Mouse (Mus musculus) A20 (cell line): ENCODE data around the gene Gm14443.
"Not testable (repeated sequence)": the region's sequence is repeated elsewhere in the genome, so short reads cannot be mapped to it uniquely, and the experiment has no call there.

ENCODE experiments used
- DNase-seq: peaks from one replicate; pipeline ENCODE4 v3.0.0-alpha.2; 2011; ENCODE audit warnings: low read depth, low spot score

Gm14443 gene

DNA sequence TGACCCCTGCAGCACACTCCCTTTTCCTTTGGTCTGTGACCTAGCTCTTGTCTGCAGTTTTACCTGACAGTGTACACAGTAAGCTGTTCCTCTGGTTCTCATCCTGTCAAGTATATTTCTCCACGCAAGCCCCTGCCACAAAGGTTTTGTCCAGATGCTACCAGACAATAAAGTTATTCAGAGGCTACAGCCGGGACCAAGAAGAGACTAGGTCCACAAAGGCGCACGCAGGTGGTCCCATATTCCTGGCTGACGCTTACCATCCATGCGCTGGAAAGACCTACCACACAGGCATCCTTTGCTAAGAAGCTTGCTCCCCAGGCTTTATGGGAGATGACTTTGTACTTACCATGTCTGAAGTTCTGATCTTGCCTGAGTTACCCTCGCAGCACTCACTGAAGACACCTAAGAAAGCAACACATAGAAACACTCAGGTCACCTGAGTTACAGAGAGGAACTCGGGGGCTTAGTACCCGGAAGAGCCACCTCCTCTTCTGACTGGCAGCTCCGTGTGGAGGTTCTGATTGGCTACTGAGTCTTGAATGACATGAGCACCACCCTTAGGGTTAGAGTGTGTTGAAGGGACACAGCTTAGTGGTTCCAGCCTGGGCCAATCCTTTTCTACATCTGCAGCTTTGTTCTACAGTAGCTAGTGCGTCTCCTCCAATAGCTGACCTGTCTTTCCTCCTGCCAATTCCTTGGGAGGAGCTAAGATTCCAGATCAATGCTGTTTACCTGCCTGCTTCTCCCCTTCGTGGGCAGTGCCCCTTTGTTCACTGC lies at the start of gene Gm14443:
TSS of gene Gm14443 (minus strand) at position 471 of the 780 bp plus-strand sequence.
- DNase-seq: peak; percentile 21

DNA sequence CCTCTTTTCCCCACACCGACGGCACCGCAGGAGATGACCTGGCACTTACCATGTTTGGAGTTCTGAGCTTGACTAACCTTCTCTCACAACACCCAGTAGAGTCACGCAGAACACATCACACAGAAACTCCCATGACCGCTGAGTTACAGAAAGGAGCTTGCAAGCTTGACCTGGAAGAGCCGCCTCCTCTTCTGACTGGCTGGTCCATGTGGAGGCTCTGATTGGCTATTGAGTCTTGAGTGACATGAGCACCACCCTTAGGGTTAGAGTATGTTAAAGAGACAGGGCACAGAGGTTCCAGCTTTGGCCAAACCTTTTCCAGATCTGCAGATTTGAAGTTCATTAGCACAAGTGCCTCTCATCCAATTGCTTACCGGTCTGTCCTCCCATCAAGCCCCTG lies 31.1 kb upstream of the Gm14443 start, which contains the start of gene Gm14391:
TSS of gene Gm14391 (minus strand) at position 186 of the 400 bp plus-strand sequence.
- DNase-seq: not testable (repeated sequence)

DNA sequence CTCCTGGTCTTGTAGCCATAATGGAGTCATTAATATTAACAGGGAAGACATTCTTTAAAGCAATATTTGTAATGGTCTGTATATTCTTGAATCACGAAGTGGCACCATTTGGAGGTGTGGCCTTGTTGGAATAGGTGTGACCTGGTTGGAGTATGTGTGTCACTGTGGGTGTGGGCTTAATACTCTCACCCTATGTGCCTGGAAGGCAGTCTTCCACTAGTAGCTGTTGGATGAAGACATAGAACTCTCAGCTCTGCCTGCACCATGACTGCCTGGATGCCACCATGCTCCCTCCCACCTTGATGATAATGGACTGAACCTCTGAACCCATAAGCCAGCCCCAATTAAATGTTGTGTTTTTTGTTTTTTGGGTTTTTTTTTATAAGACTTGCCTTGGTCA lies 3.3 kb upstream of the Gm14443 start:
- not testable (repeated sequence) for DNase-seq

DNA sequence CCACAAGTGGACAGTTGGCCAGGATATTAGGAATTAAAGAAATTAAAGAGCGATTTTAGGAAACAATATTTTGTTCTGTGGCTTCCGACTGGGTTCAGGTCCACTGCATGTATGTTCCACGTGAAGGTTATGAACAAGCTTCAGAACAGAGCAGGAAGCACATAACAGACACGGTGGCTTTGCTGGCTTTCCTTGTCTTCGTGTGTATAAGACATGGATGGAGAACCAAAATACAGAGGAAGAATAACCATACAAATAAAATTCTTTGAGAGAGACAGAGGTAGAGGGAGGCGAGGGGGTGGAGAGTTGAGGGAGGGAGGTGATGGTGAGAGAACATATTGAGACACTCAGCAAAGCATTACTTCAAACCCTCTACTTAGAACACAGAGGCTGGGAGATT lies 641 bp upstream of the Gm14443 start:
- DNase-seq: no peak

DNA sequence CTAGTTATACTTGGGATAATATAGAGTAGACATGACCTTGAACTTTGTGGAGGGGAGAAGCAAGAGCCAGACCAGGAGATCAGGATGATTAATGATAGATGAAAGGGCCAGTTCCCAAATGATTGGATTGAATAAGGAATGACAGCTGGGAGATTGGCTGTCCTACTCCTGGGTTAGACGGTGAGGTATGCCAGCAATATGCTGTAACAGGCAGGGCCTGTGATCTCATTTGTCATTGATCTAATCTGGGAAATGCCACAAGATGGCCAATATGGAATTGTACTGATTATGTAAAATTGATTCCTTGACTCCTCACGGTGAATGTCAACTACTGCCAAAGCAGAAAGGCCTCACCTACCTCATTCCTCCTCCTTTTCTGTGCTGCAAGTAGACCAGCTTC lies 1.6 kb downstream of the Gm14443 start:
- not testable (repeated sequence) for DNase-seq

DNA sequence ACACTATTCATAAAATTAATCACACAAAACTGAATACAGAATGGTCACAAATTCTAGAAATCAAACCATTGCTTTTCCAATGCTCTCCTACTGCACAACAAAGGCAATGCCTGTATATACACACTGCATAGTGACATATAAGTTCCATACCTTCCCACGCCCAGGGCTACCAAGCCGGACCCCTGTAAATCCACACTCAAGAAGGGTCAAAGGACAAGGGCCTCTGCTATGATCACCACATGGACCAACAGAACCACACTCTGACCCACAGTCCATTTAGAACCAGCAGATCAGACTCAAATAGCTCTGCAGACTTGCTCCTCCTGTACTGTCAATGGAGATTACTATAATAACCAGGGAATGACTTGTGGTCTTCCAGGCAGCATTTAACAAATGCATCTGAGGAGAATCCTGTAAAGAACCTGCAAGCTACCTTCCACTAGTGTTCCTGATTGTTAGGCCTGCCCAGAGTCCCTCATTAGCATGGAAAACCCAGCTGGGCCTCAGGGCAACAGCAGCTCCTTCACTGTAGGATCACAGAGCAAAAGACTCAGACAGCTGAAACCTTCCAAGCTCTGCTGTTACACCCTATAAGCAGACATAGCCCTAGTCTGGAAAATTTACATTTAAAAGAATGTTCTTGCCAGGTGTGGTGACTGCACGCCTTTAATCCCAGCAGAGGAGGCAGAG lies 2.6 kb downstream of the Gm14443 start:
- not testable (repeated sequence) for DNase-seq

DNA sequence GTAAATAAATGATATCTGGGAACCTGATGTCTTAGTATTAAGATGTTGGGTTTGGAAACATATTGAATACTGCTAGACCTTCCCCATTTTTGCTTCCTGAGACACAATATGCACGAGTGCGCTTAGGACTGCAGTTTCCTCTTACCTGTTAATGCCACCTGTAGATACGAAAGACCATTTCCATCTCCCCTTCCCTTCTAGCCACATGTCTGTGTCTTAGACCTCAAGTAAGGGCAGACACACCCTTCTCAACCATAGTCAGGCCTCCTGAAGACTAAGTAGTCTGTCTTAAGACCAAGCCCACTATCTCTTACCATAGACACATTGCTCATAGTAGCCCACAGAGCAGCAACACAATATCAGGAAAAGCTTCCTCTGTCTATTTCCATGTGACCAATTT lies 3.5 kb downstream of the Gm14443 start:
- no peak for DNase-seq

DNA sequence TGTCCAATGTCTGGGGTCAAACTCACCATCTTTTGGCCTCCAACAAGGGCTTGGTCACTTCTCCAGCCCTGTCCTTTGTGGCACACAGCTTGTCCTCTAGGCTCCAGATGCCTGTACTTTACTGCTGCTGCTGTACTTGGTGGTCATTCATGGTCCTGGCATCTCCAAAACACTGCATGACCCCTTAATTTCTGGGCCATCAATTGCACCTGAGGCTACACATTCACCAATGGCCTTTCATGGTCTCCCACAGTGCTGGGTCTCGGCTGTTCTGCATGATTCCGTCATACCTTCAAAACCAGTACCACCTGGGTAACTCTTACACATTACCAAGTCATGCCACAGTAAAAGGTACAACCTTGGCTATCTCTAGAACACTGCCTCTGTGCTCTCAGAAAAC lies 8.8 kb downstream of the Gm14443 start:
- DNase-seq: not testable (repeated sequence)

DNA sequence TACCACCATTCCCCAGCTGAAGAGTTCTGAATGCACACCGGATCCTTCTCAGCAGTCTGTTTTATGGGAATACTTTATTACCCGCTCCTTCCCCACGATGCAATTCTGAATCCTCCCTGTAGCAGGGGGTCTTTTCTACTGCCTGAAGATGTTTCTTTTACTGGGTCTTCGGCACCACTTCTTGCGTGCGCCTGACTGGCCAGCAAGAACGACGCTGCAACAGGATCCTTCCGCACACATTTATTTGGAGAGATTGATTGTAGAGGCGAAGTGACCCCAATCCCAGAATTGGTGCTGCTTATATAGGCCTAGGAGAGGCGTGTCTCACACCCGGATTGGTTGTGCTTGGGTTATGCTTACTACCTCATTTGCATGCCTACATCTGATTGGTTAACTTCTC lies 10.6 kb downstream of the Gm14443 start:
- DNase-seq: not testable (repeated sequence)

DNA sequence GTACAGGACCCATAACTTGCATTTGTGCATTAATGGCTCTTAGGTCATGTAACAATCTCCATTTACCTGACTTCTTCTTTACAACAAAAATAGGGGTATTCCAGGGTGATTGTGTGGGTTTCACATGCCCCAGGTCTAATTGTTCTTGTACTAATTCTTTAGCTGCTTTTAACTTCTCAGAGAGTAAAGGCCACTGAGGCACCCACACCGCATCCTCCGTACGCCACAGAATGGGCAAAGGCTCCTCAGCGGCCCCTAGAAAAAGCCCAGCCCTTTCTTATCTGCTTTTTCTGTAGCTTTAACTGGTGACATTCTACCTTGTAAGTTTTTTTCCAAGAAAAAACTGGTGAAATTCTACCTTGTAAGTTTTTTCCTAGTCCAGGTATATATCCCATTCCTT lies 14.2 kb downstream of the Gm14443 start:
- DNase-seq: not testable (repeated sequence)

DNA sequence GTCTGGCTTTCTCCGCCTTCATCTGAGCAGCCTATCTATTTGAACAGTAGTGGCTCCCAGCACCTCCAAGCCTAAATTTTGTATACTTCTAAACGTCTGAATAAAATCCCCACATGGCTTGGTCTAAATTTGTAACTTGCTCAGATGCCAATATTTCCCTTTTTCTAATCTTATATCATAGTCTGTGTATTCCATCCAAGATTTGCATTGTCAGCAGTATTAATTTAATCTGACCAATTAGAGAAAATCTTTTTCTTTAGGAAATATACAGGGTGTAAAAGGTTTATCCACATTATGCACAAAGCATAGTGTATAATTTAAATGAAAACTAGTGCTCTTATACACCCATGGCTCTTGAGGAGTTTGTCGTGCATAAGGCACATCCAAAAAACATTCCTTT lies 17.0 kb downstream of the Gm14443 start:
- no peak for DNase-seq

DNA sequence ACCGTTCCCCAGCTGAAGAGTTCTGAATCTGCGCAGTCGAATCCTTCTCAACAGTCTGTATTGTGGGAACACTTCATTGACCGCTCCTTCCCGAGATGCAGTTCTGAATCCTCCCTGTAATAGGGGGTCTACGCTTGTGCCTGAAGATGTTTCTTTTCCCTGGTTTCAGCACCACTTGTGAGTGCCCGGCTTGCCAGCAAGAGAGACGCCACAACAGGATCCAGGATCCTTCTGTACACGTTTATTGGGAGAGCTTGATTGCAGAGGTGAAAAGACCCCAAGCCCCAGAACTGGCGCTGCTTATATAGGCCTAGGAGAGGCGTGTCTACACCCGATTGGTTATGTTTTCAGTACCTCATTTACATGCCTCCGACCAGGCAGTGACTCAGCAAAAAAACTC lies 19.0 kb downstream of the Gm14443 start:
- DNase-seq: no peak

DNA sequence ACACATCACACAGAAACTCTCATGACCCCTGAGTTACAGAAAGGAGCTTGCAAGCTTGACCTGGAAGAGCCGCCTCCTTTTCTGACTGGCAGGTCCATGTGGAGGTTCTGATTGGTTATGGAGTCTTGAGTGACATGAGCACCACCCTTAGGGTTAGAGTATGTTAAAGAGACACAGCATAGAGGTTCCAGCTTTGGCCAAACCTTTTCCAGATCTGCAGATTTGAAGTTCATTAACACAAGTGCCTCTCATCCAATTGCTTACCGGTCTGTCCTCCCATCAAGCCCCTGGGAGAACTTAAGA lies 33.7 kb downstream of the Gm14443 start, which contains the start of gene Gm14399:
TSS of gene Gm14399 (minus strand) at position 20 of the 303 bp plus-strand sequence.
- not testable (repeated sequence) for DNase-seq

DNA sequence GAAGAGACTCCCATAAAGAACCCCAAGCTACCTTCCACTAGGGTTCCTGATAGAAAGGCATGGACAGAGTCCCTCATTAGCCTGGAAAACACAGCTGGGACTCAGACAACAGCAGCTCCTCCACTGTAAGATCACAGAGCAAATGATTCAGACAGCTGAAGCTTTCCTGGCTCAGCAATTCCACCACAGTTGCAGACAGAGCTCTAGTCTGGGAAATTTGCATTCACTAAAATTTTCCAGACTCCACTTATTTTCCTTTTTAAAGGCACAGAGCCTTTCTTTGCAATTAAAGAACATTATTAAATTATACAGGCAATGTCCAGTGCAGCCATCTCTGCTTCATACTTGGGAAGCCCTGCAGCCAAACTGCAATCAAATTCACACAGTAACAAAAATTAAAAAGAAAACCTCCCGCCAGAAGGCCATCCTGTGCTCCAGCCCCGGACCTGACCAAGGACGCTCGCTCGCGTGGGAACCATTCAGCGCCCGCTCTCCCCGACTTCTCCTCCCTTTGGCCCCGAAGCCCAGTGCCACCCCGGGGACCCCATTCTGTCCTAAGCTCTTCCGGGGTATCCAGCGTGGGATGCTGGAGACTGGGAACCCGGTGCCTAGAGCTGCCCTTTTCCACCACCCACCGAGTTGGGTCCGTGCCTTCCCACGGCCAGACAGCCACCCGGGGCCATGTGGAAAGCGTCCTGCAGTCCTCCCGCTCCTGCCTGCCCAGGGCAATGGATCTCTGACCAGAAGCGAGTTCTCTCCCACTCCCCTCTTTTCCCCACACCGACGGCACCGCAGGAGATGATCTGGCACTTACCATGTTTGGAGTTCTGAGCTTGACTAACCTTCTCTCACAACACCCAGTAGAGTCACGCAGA lies 34.3 kb downstream of the Gm14443 start:
- not testable (repeated sequence) for DNase-seq

DNA sequence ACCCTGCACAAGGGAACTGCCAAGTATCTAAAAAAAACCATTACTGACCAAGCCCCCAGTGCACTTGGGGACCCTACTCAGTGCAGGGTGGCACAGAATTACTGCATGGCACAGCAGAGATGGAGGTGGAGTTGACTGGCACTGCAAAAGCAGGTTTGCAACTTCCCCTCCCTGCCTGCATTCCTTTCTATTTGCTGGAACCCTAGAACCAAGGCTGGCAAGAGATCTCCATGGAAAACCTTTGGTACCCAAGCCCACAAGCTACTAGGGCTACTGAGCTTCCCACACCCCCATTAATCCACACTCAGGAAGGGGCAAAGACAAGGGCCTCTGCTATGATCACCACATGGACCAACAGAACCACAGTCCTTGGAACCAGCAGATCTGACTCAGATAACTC lies 35.0 kb downstream of the Gm14443 start:
- DNase-seq: not testable (repeated sequence)
